Mouse (Mus musculus) NIH3T3 (cell line): Measurements from ENCODE around the gene Palm.

Source experiments
- DNase-seq: peaks from one replicate; pipeline ENCODE4 v3.0.0-alpha.2; 2012; ENCODE audit warnings: low read depth

Palm gene

GRCm38 (mm10) chr10:79772320-79772719, 21.1 kb upstream of the Palm start:
- peak; percentile 40 for DNase-seq

DNA sequence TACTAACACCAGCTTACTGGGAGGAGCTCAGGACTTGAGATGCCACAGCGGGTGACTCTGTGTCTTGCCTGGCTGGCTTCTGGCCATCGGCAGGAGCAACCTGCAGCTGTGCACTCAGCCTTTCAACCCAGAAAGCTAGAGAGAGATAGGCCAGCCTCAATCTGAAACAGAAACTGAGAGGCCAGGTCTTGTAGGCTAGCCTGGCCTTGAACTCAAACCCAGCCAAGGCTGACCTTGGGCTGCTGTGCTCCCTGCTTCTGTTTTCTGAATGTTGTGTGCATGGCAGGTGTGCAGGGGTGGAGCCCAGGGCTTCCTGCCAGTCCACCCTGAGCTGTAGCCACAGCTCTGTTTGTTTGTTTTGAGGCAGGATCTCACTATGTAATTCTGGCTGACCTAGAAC, 20.2 kb upstream of the Palm start:
- DNase-seq, result no peak

- DNase-seq, result peak; percentile 37
Observed at GRCm38 (mm10) chr10:79774486-79775279, 18.7 kb upstream of the Palm start.

- peak; percentile 48 for DNase-seq
Observed at GRCm38 (mm10) chr10:79777103-79777531, 16.3 kb upstream of the Palm start, which contains the start of gene Fstl3. Gene Fstl3, plus strand, starts transcription at chr10:79777272.

GRCm38 (mm10) chr10:79778006-79778405, 15.4 kb upstream of the Palm start:
- DNase-seq, result peak; percentile 86

- no peak for DNase-seq
Observed at GRCm38 (mm10) chr10:79779193-79779592, 14.2 kb upstream of the Palm start.

GRCm38 (mm10) chr10:79779784-79780663, 13.3 kb upstream of the Palm start:
- no peak for DNase-seq

GRCm38 (mm10) chr10:79780664-79781015, 12.7 kb upstream of the Palm start:
- DNase-seq, result no peak

GRCm38 (mm10) chr10:79781139-79781538, 12.2 kb upstream of the Palm start:
- DNase-seq, result no peak

DNA sequence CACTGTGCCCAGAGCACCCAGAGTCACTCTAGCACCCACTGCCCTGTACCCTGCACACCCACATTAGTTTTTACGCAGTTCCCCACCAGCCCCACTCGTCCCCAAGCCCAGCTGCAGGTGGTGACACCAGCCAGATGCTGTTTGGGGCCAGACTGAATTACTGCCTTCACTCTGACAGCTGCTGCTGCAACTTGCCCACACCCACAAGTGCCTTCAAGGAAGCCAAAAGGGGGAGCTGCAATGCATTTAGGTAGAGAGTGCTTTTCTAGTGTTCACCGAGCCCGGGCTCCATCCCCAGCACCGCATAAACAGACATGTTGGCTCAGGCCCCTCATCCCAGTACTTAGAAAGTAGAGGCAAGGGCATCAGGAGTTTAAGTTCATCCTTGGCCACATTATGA, 11.4 kb upstream of the Palm start:
- DNase-seq, result no peak

GRCm38 (mm10) chr10:79783050-79783449, 10.3 kb upstream of the Palm start:
- peak; percentile 71 for DNase-seq

- DNase-seq, result peak; percentile 71
Observed at GRCm38 (mm10) chr10:79783920-79784800, 9.2 kb upstream of the Palm start.

DNA sequence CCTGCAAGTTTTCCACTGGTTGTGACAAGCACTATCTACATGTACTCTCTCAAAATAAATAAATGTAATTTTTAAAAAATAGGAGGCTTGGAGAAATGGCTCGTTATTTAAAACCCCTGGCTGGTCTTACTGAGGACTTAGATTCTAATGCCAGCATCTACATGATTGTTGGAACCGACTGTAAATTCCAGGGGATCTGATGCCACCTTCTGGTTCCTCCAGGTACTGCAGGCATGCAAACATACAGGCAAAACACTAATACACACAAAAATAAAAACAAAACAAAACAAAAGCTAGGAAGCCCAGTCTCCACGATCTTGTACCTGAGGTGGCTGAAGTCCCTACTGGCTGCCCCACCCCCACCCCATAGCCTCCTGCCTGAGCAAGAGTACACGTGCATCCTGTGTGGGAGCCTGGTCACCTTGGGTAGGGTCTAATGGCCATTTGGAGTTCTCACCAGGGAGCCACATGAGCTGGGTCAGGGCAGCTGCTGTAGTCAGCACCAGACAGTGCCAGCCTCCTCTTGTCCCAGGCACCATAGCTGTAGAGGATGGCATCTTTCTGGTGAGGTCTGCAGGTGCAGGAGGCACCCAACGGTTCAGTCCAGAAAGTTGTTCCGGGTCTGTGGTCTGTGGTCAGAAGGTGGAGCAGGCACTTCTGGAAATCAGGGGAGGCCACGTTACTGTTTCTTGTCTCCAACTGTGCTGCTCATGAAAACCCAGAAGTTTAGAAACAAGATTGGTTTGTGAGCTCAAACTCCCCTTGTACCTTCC, 4.8 kb upstream of the Palm start:
- peak; percentile 92 for DNase-seq

- DNase-seq, result no peak
Observed at GRCm38 (mm10) chr10:79789581-79789980, 3.8 kb upstream of the Palm start.

DNA sequence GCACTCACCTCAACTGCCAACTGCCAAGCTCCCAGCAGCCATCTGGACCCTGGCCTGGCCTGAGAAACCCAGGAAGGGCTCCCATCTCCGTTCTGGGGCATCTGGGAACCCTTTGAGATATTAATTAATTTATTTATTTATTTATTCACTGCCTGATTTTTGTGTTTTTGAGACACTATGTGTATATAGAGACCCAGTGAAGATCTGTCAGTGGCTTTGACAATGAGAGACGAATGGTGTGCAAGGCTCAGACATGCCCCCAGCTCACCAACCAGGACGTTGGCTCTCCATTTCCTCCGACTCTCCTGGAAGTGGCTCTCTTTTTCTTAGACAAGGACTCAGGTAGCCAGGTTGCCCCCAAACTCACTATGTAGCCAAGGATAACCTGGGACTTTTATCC, 2.5 kb upstream of the Palm start, which contains the start of gene Prss57:
Prss57 (minus strand) TSS at position 101 of the 400 bp plus-strand sequence.
- no peak for DNase-seq

DNA sequence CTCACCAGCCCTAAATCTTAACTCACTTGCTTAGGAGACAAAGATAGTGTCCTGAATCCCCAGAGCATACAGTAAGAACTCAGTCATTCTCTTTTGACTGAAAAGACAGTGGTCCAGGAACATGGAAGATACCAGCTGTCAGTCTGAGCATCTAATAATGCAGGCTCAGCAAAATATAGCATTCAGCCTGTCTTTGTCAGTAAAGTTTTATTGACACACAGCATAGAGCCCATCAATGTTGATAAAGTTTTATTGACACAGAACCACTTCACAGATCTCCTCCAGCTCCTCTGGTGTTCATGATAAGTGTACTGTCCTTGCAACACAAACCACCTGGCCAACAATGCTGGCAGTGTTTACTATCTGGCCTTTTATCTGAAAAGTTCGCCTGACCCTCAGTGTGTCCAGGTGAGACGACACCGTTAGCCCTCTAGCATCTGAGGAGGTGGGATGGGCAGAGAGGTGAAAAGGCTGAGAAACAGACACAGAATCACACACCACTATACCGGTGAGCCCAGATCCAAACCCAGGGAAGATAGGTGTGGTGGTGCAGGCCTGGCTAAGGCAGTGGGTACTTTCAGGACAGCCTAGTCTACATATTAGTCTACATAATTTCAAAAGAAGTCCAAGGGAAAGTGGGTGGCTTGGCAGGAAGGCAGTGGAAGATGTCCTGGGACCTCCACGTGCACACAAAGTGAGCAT, 882 bp upstream of the Palm start:
- no peak for DNase-seq

GRCm38 (mm10) chr10:79793738-79794490, 542 bp downstream of the Palm start:
- peak; percentile 53 for DNase-seq

DNA sequence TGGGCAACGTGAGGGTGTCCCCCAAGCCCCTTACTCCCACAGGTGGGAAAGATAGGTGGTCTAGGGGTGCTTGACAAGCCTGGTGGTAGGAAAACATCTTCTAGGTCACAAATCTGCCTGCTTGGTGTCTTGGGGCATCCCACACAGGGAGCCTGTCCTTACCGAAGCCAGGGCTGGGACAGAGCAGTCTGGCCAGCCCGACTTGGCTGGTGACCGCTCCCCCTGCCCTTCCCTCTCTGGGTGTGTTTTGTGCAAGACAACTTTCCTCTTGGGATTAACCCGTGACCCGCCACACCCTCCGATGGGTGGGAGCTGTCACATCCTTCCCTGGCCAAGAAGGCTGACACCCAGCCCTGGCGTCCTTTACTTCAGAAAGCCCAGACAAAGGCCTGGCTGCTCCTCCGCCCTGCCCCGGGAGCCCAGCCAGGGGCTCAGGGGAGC, 1.1 kb downstream of the Palm start:
- DNase-seq, result peak; percentile 47

GRCm38 (mm10) chr10:79795905-79796304, 2.5 kb downstream of the Palm start:
- DNase-seq, result no peak

GRCm38 (mm10) chr10:79797326-79797725, 4.0 kb downstream of the Palm start:
- no peak for DNase-seq
